Mouse (Mus musculus): Measurements from ENCODE around the gene Alkbh2.

GRCm38 (mm10) chr5:114176548-114177400 lies 48.8 kb upstream of the Alkbh2 start:
- TF ChIP-seq GATA1 (IDR thresholded peaks at IDR 0.05; ENCODE audit: borderline replicate concordance, low read length), result no peak
- no peak for TF ChIP-seq FLI1 (IDR thresholded peaks at IDR 0.05; ENCODE audit: low read length)
